Mouse (Mus musculus) urinary bladder, adult 18-20 months (tissue): Measurements from ENCODE around the gene Cwc22.
"Not testable (repeated sequence)": the region's sequence is repeated elsewhere in the genome, so short reads cannot be mapped to it uniquely, and the experiment has no call there.

Experiments
- DNase-seq, 2 experiments: peaks; one replicate each; pipeline ENCODE4 v3.0.0; 2022; ENCODE audit warnings: low spot score in 2 of 2, mixed read lengths in 2 of 2

The Cwc22 gene

DNA sequence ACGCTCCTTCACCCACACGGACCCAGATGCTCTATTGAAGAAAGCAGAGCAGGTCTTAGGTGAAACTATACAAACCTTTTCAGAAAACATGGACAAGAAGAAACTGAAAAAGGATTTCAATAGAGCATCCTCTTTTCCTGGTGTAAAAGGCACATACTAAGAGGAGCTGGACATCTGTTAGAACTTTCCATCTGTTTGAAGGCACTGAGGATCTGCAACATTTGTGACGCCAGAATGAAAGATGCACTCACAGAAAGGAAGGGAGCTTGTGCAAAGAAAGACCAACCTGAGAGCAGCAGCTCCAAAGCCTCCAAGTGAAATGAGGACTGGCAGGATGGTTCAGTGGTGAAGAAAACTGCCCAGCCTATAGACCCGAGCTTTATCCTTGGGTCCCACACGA, 48.2 kb downstream of the Cwc22 start:
- no peak for DNase-seq

DNA sequence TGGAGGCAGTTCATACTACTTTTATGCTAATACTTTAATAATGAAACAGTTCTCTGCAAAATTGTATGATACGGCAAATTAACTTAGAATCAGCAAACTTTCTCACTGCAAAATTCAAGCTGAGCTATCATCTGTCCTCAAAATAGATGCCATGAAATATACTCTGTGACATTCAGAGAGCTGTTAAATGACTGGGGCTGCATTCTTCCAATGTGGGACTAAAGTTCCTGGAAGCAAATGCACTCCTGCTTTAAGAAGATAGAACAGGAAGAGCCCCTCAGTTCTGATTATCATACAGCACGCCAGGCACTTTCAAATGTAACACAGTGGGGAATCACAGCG, 48.6 kb downstream of the Cwc22 start:
- no peak for DNase-seq

DNA sequence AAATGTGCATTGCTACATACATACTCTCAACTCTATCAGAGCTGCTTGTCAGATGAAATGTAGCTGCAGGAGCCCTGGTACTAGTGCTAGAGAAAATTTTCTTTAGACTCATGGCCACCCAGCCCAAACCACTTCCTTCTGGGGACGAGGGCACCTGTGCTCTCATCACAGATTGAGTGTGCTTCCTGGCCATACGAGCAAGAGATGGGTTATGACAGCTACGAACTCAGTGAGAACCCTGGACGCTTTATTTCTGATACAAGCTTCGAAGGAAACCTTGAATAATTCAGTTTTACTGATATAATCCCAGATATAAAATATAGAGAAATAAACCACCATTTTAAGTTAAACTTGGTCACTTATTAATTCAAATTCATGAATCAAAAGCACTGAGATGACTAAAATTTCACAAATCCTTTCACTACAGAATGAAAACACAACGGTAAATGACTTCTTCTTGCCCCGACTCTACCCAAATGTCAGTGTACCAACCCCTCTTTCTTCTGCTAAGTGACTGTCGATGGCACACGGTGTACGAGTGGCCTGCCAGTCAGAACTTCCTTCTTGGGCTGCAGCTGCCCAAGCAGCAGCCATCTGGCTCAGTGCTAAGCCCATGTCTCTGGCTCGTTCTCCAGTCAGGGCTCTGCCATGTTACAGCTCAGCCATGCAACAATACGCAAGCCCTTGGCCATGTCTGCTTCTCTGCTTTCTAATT, 49.2 kb downstream of the Cwc22 start:
- DNase-seq: no peak

DNA sequence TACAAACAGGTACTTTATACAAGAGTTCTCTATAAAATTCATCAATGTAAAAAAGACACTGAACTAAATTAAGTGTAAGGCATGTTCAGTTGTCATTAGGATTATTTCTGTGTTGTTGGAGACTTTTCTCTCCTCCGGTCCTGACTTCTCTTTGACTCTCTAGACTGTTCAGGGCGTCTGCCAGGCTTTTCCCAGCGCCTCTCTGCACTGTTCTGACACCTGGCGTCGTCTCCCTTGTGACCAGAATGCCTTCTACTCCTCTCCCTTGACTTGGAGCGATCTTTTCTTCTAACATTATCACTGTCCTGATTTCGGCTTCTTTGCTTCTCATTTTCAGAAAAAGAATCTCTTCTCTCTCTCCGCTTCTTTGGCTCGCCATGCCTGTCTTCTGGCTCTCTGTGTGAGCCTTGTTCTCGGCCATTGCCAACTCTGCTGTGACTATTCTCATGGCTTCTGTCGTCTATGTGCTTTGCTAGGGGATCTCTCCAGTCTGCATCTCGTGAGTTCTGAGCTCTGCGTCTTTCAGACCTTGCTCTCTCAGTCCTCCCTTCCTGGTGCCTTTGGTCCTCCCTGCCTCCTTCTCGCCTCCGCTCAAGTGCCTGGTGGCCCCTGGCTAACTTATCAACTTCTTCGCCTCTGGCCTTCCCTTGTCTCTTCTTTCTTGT, 50.1 kb downstream of the Cwc22 start:
- DNase-seq: not testable (repeated sequence)

DNA sequence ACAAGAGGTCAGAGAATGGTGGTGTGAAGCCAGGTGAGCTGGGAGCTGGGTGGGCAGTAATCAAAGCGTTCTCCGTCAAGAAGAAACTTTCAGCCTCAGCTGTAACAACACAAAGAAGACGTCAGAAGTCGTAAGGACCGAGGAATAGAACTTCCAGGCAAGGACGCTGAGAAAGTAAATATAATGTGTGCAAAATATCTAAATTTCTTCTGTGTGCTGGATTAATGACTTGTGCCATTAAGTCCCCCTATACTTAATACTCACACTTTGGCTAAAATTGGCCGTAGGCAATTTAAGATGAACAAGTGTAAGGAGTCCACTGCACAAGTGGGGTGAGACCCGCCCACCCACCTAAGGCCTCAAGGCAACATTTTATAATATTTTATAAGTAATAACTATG, 51.3 kb downstream of the Cwc22 start:
- DNase-seq: no peak

DNA sequence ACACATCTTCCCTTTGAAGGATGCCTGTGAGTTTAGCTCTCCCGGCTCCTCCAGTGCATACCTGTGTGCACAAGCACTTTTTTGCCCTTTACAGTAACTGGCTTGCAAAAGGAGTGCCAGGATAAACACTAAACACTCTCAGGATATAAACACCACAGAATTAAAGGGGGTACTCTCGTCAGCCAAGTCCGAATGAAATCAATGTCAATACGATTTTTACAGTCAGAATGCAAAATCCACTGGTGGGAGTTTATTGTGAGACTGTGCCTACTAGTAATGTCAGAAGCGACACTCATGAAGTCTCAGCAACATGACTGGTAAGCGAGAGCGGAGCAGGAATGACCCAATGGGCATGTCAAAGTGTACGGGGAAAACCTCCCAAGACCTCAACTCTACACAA, 52.7 kb downstream of the Cwc22 start:
- DNase-seq: no peak

DNA sequence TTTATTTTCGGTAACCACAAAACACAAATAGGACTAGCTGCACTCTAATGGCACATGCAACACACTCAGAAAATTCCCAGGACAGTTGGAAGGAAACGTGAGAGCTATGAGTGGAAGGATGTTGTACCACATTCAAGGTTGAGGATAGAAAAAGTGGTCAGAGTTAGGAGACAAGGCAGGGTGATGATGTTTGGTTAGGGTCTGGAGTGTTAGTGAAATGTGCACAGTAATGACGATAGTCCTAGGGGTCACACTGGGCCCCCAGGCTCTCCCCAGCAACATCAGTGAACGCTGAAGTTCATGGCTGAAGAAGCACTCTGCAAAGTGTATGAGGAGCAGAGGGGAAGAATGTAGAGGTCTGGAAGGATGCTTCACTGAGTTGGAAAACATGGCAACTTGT, 53.6 kb downstream of the Cwc22 start:
- DNase-seq: no peak

DNA sequence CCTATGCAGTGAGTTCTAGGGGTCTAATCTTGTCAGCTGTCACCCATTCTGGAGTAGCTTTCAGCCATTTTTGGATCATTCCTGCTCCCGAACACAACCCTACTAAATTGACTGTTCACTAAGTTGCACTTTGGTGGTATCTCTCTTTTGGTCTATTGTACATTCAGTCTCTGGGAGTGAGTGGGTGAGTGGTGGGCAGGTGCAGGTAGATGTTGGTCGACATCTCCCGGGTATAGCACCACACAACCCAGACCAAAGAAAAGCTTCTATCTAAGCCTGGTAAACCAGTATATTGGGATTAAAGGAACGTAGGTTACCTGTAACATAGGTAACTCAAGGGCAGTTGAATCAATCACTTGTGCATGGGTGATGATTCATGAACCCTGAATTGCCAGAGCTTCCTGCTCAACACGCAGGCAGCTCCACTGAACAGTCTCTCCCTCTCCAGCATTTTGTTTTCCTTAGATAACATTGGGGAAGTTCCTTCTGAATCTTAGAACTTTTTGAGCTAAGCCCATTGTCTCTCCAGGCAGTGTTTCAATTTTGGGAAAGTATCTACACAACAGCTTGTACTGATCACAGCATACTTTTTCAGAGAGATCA, 55.2 kb downstream of the Cwc22 start:
- no peak for DNase-seq

DNA sequence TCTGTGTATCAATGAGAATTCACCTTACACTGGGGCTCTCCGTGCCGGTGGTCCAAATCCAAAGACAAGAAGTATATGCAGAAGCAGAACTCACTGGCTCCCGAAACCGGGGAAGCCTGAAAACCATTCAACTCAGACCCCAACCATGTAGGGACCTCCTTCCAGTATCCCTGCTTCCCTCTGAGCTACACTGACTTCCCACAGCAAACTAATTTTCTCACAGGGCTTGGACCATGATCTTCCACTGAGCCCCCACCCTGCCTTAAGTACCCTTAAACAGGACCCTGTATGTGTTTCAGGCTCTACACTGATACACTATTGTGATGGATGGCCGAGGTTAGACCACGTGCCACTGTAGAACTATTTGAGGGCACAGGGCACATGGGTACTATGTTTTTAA, 56.2 kb downstream of the Cwc22 start:
- no peak for DNase-seq

DNA sequence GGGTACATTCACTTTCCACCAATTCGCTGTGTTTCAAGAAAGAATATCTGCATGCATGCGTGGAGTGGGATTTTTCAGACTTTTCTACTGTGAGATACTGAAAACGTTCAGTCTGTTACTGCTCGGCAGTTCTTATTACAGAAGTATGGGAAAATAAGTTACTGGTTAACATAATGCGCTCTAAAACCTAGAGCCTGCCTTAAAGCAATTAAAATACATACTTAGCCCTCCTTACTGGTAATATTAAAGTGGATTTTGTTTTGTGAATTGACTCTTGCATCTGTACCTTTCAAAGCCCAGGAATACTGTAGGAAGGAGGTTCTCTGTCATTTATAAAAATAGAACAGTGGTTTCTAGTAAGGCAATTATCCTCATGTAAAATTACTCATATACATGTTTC, 56.8 kb downstream of the Cwc22 start:
- DNase-seq: no peak

DNA sequence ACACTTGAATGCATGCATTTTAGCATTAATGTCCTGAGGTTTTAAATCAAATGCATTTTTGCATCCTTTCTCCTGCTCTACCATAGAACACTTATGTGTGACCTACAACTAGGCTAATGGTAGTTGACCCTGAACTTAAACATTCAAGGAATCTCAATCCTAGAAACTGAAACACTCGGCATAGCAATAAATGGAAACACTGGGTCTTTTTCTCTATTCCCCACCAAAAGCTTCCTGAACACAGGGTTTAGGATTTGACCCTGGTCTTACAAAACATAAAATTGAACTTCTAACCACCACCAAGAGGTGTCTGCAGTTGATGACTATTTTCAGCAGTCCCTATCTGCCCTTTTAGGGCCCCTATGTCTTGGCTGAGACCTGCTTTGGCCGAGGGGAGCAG, 57.3 kb downstream of the Cwc22 start:
- DNase-seq: no peak

DNA sequence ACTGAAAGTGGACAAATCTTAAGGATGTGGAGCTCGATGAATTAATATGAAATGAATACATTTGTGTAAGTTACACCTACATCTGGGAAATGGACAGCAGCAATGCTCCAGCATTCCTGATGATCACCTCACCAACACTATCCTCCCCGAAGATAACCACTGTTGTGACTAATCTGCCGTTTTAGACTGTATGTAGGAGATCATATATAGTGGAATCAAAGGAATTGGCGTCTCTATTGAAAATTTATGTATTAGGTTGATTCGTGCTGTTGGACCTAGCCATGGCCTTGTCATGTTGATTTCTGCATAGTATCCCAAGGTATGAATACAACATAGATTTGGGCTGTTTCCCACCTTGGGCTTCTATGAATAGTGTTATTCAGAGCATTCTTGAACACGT, 58.1 kb downstream of the Cwc22 start:
- DNase-seq: no peak

DNA sequence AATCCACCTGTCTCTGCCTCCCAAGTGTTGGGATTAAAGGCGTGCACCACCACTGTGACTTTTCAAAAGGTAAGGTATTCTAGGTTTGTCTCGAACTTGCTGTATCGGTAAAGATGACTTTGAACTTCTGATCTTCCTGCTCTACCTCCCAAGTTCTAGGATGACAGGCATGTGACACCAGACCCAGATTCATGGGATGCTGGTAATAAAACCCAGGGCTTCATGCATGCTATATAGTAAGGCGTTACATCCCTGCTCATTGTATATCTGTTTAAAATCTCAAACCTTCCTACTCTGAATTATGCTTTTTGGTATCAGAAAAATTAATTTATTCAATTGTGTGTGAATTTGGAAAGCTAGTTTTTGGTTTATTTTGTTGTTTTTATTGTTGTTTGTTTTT, 59.0 kb downstream of the Cwc22 start:
- no peak for DNase-seq

DNA sequence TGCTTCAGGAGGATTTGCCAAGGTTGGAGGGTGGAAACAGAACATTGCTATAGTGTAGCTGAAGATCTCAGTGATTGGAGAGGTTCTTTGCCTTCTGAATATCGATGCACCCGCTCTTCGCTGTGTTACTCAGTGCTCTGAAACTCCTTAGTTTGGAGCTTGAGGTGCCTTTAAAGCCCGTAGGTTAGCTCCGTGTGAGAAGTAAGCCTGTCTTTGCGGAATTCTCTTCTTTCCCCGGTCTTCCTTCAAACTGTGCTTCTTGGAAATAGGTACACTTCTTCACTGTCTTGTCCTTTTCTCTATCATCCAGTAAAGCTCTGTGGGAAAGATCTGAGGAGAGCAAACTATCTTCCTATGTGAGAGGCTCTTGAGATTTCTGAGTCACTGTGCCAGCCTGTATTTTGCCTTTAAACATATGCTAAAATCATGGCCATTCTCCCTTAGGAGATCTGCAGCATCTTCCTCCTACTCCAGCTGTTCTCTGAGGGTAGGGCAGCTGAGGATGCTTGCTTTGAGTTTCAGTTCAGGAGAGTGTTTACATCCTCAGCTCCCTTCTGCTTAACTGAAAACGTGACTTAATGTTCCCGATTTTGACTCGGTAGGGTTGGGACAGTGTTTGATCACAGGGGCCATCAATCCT, 60.6 kb downstream of the Cwc22 start:
- DNase-seq: no peak

DNA sequence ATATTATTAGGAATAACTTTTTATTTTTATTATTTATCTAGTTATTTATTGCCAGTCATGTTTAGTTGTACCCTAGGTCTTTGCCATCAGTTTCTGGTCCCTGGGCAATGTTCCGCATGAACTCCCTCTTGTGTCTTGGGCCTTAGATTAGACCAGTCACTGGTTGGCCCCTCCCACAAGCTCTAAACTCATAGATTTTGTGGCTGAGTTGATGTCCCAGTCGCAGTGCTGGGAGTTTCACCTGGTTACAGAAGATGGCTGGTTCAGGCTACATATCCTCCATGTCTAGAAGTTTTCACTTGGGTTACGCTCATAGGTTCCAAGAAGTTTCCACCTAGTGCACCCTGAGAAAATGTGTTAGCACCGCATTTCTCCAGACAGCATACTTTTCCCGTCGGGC, 61.1 kb downstream of the Cwc22 start:
- no peak for DNase-seq

DNA sequence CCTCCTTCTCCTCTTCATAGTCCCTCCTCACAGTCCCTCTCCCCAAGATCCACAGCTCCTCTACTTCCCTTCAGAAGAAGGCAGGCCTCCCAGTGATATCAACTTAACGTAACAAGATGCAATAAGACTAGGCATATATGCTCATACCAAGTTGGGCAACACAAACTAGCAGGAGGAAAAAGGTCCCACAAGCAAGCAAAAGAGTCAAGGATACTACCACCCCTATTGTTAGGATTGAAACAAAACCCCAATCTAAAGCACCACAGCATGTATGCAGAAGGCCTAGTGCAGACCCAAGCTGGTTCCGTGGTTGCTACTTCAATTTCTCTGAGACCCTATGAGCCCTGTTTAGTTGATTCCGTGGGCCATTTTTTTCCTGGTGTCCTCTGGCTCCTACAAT, 61.7 kb downstream of the Cwc22 start:
- no peak for DNase-seq

DNA sequence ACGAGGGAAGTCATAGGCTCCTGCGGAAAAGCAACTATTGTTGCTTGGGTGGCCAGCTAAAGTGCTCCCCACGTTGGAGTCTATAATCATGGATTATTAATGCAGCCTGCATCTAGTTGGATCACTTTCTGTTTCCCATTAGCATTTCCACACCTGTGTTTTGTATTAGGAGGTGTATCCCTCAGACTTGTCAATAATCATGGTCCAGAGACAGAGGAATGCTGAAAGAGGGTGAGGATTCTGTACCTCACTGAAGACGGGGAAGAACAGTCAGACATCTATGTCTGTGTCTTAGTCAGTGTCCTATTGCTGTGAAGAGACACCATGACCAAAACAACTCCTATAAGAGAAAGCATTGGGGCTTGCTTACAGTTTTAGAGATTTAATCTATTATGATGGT, 63.2 kb downstream of the Cwc22 start:
- no peak for DNase-seq

DNA sequence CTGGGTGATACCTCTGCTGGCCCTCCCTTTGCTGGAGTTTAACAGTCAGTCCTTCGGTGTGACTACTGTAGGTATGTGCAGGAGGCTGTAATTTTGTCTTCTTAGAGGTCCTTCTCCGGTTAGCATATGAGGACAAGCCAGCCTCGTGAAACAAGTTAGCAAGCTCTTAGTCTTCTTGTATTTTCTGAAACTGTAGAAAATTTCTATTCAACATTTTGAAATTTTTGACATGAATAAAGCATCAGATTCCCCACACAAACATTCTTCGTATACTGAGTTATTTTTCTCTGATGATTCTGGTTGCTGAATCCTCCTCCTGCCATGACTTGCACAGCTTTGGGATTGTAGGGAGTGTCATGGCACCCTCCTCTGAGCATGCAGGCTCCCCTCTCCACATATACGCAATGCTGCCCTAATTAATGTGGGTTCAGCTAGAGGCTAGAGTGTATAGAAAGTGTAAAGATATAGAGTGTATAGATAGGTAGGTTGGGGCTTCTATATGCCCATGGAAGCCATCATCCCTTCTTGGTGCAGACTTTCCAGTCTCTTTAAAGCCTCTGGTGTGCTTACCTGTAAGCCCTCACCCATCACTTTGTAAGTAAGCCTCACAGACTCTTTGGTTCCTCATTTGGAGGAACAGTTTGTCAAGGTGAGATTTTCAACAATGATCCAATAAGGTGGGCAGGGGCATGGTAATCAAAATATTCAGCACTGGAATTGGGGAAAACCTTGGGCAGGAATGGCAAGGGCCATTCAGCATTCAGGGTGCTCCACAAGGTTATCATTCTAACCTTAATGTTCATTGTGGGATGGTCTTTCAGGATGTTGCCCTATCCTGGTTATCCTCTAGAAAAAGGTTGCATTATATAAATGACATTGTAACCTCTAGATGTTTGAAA, 64.6 kb downstream of the Cwc22 start:
- DNase-seq: no peak

DNA sequence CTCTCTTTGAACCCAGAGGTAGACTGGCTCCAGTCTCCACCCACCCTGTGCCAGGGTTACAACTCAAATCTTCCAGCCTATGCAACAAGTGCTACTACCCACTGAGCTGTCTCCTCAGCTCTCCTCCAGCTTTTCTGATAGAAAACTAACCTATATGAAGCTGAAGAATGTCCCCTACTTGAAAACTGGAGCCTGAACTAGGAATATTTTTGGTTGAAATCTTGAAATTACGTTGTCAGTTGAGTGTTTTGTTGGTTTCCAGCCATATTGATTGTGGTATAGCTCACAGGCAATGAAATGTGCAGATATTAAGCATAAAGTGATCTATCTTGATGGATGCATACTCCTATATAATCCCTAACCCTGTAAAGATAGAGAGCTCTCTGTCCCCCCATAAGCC, 65.8 kb downstream of the Cwc22 start:
- DNase-seq: no peak

DNA sequence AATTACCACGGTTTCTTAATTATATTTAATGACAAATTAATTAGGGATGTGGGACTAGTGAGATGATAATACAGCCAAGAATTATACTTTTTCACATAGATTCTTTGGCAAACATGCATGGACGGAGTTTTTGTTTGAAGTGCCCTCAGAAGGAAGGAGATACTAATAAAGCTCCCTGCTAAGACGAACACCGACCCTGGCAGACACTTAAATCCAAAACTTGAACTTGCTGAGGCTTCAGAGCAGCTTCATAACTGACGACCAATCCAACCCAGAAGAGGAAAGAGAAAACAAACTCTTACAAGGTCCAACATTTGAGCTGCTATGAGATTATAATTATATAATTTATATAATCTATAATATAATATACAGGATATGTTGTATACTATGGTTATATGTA, 66.4 kb downstream of the Cwc22 start:
- DNase-seq: no peak

DNA sequence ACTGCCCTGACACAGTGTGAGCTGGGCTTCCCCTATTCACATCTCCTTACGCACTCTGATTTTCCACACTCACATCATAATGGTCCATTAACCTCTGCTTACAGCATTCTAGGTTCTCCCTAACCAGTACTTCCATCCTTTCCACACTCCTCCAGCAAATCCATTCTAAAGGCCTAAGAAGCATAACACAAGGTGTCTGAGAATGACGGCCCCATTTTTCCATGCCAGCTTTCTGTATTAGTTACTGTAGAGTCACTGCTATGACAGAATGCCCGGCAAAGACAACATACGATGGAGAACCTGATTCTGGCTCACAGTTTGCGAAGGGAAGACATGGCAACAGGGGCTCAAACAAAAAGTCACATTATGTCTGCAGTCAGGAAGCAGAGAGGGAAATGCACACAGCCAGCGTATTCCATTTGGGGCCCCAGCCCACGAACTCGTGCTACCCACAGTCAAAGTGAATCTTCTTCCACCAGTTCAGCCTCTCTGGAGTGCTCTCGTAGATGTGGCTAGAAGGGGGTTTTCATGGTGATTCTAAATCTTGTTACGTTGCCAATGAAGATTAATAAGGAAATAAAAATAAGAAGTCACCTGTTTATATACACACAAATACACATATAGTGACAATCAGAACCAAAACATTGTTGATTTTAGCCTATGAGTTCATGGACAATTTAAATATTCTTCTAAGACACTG, 68.9 kb downstream of the Cwc22 start:
- no peak for DNase-seq
